Mouse (Mus musculus) stomach, embryonic 14.5 days (tissue): Measurements from ENCODE around the gene Fabp6. TPM values are rescaled to one million over a fixed set of nuclear protein-coding genes. Genes with fewer than 3 reads are reported as not detected.
A peak's percentile ranks its signal among the peaks of the same experiment; 100 is the strongest.

Experiments used
- ATAC-seq: fragments of 200-750 bp; cut with Nextera tagmentation; 2 replicates; pipeline ENCODE4 v1.8.0; 2017; ENCODE audit warnings: low read depth, moderate TSS enrichment; ENCODE audit not compliant: insufficient number of reproducible peaks, insufficient read depth, low FRiP score
- H3K27ac ChIP-seq: fragments of 300-500 bp; sonication (generic); 2 replicates; pipeline ENCODE4 v1.5.1; 2014; ENCODE audit warnings: mild to moderate bottlenecking, low read length, moderate library complexity, mixed read lengths
- H3K27me3 ChIP-seq: fragments of 300-500 bp; sonication (generic); 2 replicates; pipeline ENCODE4 v1.6.1; 2014; ENCODE audit warnings: low read length, control low read depth, mixed read lengths; ENCODE audit not compliant: control insufficient read depth, insufficient read depth
- H3K36me3 ChIP-seq: fragments of 300-500 bp; sonication (generic); 2 replicates; pipeline ENCODE4 v1.6.1; 2014; ENCODE audit warnings: mild to moderate bottlenecking, control low read depth, low read length, moderate library complexity, mixed read lengths; ENCODE audit not compliant: control insufficient read depth, insufficient read depth
- H3K4me1 ChIP-seq: fragments of 300-500 bp; sonication (generic); 2 replicates; pipeline ENCODE4 v1.6.1; 2014; ENCODE audit warnings: low read length, control low read depth, mixed read lengths; ENCODE audit not compliant: control insufficient read depth, insufficient read depth
- H3K4me2 ChIP-seq: fragments of 300-500 bp; sonication (generic); replicated peaks from 2 replicates; pipeline ENCODE4 v1.6.1; 2014; ENCODE audit warnings: low read depth, low read length, control low read depth
- H3K4me3 ChIP-seq: fragments of 300-500 bp; sonication (generic); 2 replicates; pipeline ENCODE4 v1.5.1; 2014; ENCODE audit warnings: low read depth, low read length, control low read depth
- H3K9ac ChIP-seq: fragments of 300-500 bp; sonication (generic); replicated peaks from 2 replicates; pipeline ENCODE4 v1.6.1; 2014; ENCODE audit warnings: low read depth, mild to moderate bottlenecking, control low read depth, low read length, moderate library complexity, mixed read lengths
- H3K9me3 ChIP-seq: fragments of 300-500 bp; sonication (generic); 2 replicates; pipeline ENCODE4 v1.6.1; 2016; ENCODE audit warnings: low read depth, low read length, control low read depth; ENCODE audit not compliant: control insufficient read depth
- WGBS: fragments of 180-500 bp; shearing (Covaris S2); extraction: QIAGEN DNeasy Blood & Tissue Kit; methylation state at CpG from one replicate; pipeline ENCODE4 v1.1.7; 2014; 5-methylcytosine and 5-hydroxymethylcytosine counted together
- polyA plus RNA-seq: library from polyadenylated mRNA; unstranded; fragments of >200 nt; fragmentation: Nextera tagmentation; extraction: Ambion mirVana; gene quantifications from 2 replicates; pipeline ENCODE4 v1.2.1, GENCODE M21; 2014

Fabp6 gene
- polyA plus RNA-seq, 1 experiment from 2014 or later = not detected

GRCm38 (mm10) chr11:43610006-43610661 lies 8.8 kb upstream of the Fabp6 start:
- Histone ChIP-seq H3K36me3 (no peaks in the 10 kb centered on the region), H3K4me2 (no peak overlapping the region), H3K9ac (no peak overlapping the region), H3K9me3 (no peaks in the 10 kb centered on the region), H3K4me1 (no peaks in the 10 kb centered on the region), H3K27ac (no peak overlapping the region), H3K27me3 (no peaks in the 10 kb centered on the region), H3K4me3 (no peak overlapping the region)
- WGBS = 80% methylated on average over 10 of the region's 10 CpGs
- no peak for ATAC-seq

GRCm38 (mm10) chr11:43608440-43608839 lies 7.1 kb upstream of the Fabp6 start:
- Histone ChIP-seq H3K4me1 (no peaks in the 10 kb centered on the region), H3K4me3 (no peak overlapping the region), H3K4me2 (no peak overlapping the region), H3K27ac (no peak overlapping the region), H3K36me3 (no peaks in the 10 kb centered on the region), H3K9me3 (no peaks in the 10 kb centered on the region), H3K9ac (no peak overlapping the region), H3K27me3 (no peaks in the 10 kb centered on the region)
- no peak for ATAC-seq
- WGBS = 80% methylated on average over 3 of the region's 3 CpGs

GRCm38 (mm10) chr11:43605859-43606258 lies 4.5 kb upstream of the Fabp6 start:
- no peak for ATAC-seq
- Histone ChIP-seq H3K4me1 (no peaks in the 10 kb centered on the region), H3K9me3 (no peaks in the 10 kb centered on the region), H3K27me3 (no peaks in the 10 kb centered on the region), H3K36me3 (no peaks in the 10 kb centered on the region), H3K27ac (no peak overlapping the region), H3K4me3 (no peak overlapping the region), H3K4me2 (no peak overlapping the region), H3K9ac (no peak overlapping the region)
- 79% methylated on average over 6 of the region's 6 CpGs for WGBS

- H3K27ac ChIP-seq = no peak overlapping the region
- H3K4me3 ChIP-seq = no peak overlapping the region
- no peak overlapping the region for H3K9ac ChIP-seq
- ATAC-seq = no peak
- 85% methylated on average over 6 of the region's 6 CpGs for WGBS
- no peaks in the 10 kb centered on the region for H3K4me1 ChIP-seq
- H3K36me3 ChIP-seq = no peaks in the 10 kb centered on the region
- no peak overlapping the region for H3K4me2 ChIP-seq
- no peaks in the 10 kb centered on the region for H3K9me3 ChIP-seq
- H3K27me3 ChIP-seq = no peaks in the 10 kb centered on the region
Measured at GRCm38 (mm10) chr11:43604891-43605290, 3.6 kb upstream of the Fabp6 start.

GRCm38 (mm10) chr11:43604207-43604606 lies 2.9 kb upstream of the Fabp6 start:
- H3K36me3 ChIP-seq = no peaks in the 10 kb centered on the region

GRCm38 (mm10) chr11:43589530-43590072 lies 11.7 kb downstream of the Fabp6 start:
- Histone ChIP-seq H3K4me2 (no peak overlapping the region), H3K4me1 (0 out of 2 replicates have a peak, but pooled peaks cover 5% of the 10 kb centered on the region), H3K27me3 (no peaks in the 10 kb centered on the region), H3K9me3 (no peaks in the 10 kb centered on the region), H3K9ac (no peak overlapping the region), H3K27ac (no peak overlapping the region), H3K4me3 (no peak overlapping the region), H3K36me3 (peaks cover 14% of the 10 kb centered on the region)
- ATAC-seq = no peak
- 36% methylated on average over 6 of the region's 6 CpGs for WGBS

More at GRCm38 (mm10) chr11:43604207-43604606, 2.9 kb upstream of the Fabp6 start:
- H3K4me3 ChIP-seq = no peak overlapping the region
- no peak overlapping the region for H3K9ac ChIP-seq
- H3K27ac ChIP-seq = no peak overlapping the region
- no peaks in the 10 kb centered on the region for H3K9me3 ChIP-seq
- H3K27me3 ChIP-seq = no peaks in the 10 kb centered on the region
- H3K4me1 ChIP-seq = no peaks in the 10 kb centered on the region
- 76% methylated on average over 2 of the region's 2 CpGs for WGBS
- H3K4me2 ChIP-seq = no peak overlapping the region
- no peak for ATAC-seq

GRCm38 (mm10) chr11:43586324-43587090 lies 14.8 kb downstream of the Fabp6 start, which contains the start of gene 4933415A04Rik:
Gene 4933415A04Rik, plus strand, starts transcription at chr11:43587040.
- Histone ChIP-seq H3K27ac (no peak within 1 kb of the TSS), H3K4me3 (no peak within 1 kb of the TSS), H3K4me1 (0 out of 2 replicates have a peak, but pooled peaks cover 3% of the 10 kb centered on the region), H3K9me3 (no peaks in the 10 kb centered on the region), H3K9ac (no peak within 1 kb of the TSS), H3K27me3 (no peaks in the 10 kb centered on the region), H3K4me2 (no peak within 1 kb of the TSS), H3K36me3 (peaks cover 14% of the 10 kb centered on the region)
- WGBS = 77% methylated on average over 7 of the region's 7 CpGs
- ATAC-seq = peak; percentile 38; the same call in 1 of the 2 replicates

- no peak for ATAC-seq
- Histone ChIP-seq H3K36me3 (peaks cover 17% of the 10 kb centered on the region), H3K27me3 (no peaks in the 10 kb centered on the region), H3K9me3 (no peaks in the 10 kb centered on the region), H3K4me1 (0 out of 2 replicates have a peak, but pooled peaks cover 3% of the 10 kb centered on the region), H3K9ac (no peak overlapping the region), H3K27ac (no peak overlapping the region), H3K4me3 (no peak overlapping the region), H3K4me2 (no peak overlapping the region)
- 93% methylated on average over 22 of the region's 22 CpGs for WGBS
Measured at GRCm38 (mm10) chr11:43585211-43586005, 15.9 kb downstream of the Fabp6 start.
